Mouse (Mus musculus): ENCODE data around the gene Sort1. TPM values are rescaled to one million over a fixed set of nuclear protein-coding genes. Genes with fewer than 3 reads are reported as not detected.
A peak's percentile ranks its signal among the peaks of the same experiment; 100 is the strongest.

Sort1 gene
- polyA plus RNA-seq, 1 experiment from 2014 or later = 4.6 TPM

- no peak overlapping the region for H3K9ac ChIP-seq (ENCODE audit: low read depth, low read length)
- TF ChIP-seq CTCF (IDR thresholded peaks at IDR 0.05; ENCODE audit: low read depth) = no peak
- no peak overlapping the region for H3K4me3 ChIP-seq (ENCODE audit: low read depth, low read length)
- no peaks in the 10 kb centered on the region for H3K4me1 ChIP-seq (replicated peaks; ENCODE audit: control insufficient read depth, insufficient read depth, low read length)
- H3K27ac ChIP-seq (ENCODE audit: low read depth, low read length) = no peak overlapping the region
- 83% methylated on average over 4 of the region's 4 CpGs for WGBS
- H3K36me3 ChIP-seq (ENCODE audit: control insufficient read depth, insufficient read depth) = no peaks in the 10 kb centered on the region; the same call in 1 of the 2 replicates
- no peak overlapping the region for H3K4me2 ChIP-seq (replicated peaks; ENCODE audit: low read depth)
- H3K27me3 ChIP-seq (replicated peaks; ENCODE audit: control insufficient read depth, insufficient read depth, low read length) = no peaks in the 10 kb centered on the region
- no peaks in the 10 kb centered on the region for H3K9me3 ChIP-seq (ENCODE audit: control insufficient read depth)
- no peak for ATAC-seq
These were observed 41.0 kb downstream of the Sort1 start for GRCm38 (mm10) chr3:108324837-108325236.

- H3K9me3 ChIP-seq (ENCODE audit: control insufficient read depth) = no peaks in the 10 kb centered on the region
- H3K4me2 ChIP-seq (replicated peaks; ENCODE audit: low read depth) = no peak overlapping the region
- no peak overlapping the region for H3K27ac ChIP-seq (ENCODE audit: low read depth, low read length)
- H3K36me3 ChIP-seq (ENCODE audit: control insufficient read depth, insufficient read depth) = no peaks in the 10 kb centered on the region; the same call in 1 of the 2 replicates
- no peaks in the 10 kb centered on the region for H3K4me1 ChIP-seq (replicated peaks; ENCODE audit: control insufficient read depth, insufficient read depth, low read length)
- H3K9ac ChIP-seq (ENCODE audit: low read depth, low read length) = no peak overlapping the region
- no peak for ATAC-seq
- H3K27me3 ChIP-seq (replicated peaks; ENCODE audit: control insufficient read depth, insufficient read depth, low read length) = no peaks in the 10 kb centered on the region
- TF ChIP-seq CTCF (IDR thresholded peaks at IDR 0.05; ENCODE audit: low read depth) = no peak
- 74% methylated on average over 9 of the region's 9 CpGs for WGBS
- no peak overlapping the region for H3K4me3 ChIP-seq (ENCODE audit: low read depth, low read length)
These were observed 41.6 kb downstream of the Sort1 start for GRCm38 (mm10) chr3:108325521-108325920.

GRCm38 (mm10) chr3:108327275-108327674, 43.4 kb downstream of the Sort1 start:
- Histone ChIP-seq H3K9me3 (ENCODE audit: control insufficient read depth) (no peaks in the 10 kb centered on the region), H3K4me3 (ENCODE audit: low read depth, low read length) (no peak overlapping the region), H3K27ac (ENCODE audit: low read depth, low read length) (no peak overlapping the region), H3K36me3 (ENCODE audit: control insufficient read depth, insufficient read depth) (peaks cover 6% of the 10 kb centered on the region; the same call in 1 of the 2 replicates), H3K27me3 (replicated peaks; ENCODE audit: control insufficient read depth, insufficient read depth, low read length) (no peaks in the 10 kb centered on the region), H3K4me1 (replicated peaks; ENCODE audit: control insufficient read depth, insufficient read depth, low read length) (no peaks in the 10 kb centered on the region), H3K9ac (ENCODE audit: low read depth, low read length) (no peak overlapping the region), H3K4me2 (replicated peaks; ENCODE audit: low read depth) (no peak overlapping the region)
- WGBS = 80% methylated on average over 8 of the region's 8 CpGs
- no peak for TF ChIP-seq CTCF (IDR thresholded peaks at IDR 0.05; ENCODE audit: low read depth)
- ATAC-seq = no peak

- H3K4me3 ChIP-seq (ENCODE audit: low read depth, low read length) = no peak overlapping the region
- H3K27me3 ChIP-seq (replicated peaks; ENCODE audit: control insufficient read depth, insufficient read depth, low read length) = no peaks in the 10 kb centered on the region
- peaks cover 12% of the 10 kb centered on the region; the same call in 1 of the 2 replicates for H3K36me3 ChIP-seq (ENCODE audit: control insufficient read depth, insufficient read depth)
- H3K9me3 ChIP-seq (ENCODE audit: control insufficient read depth) = no peaks in the 10 kb centered on the region
- TF ChIP-seq CTCF (IDR thresholded peaks at IDR 0.05; ENCODE audit: low read depth) = no peak
- no peak overlapping the region for H3K4me2 ChIP-seq (replicated peaks; ENCODE audit: low read depth)
- 61% methylated on average over 3 of the region's 3 CpGs for WGBS
- H3K4me1 ChIP-seq (replicated peaks; ENCODE audit: control insufficient read depth, insufficient read depth, low read length) = no peaks in the 10 kb centered on the region
- no peak overlapping the region for H3K27ac ChIP-seq (ENCODE audit: low read depth, low read length)
- no peak for ATAC-seq
- H3K9ac ChIP-seq (ENCODE audit: low read depth, low read length) = no peak overlapping the region
These were observed 44.0 kb downstream of the Sort1 start for GRCm38 (mm10) chr3:108327916-108328315.

GRCm38 (mm10) chr3:108328441-108328841, 44.6 kb downstream of the Sort1 start:
- peaks cover 14% of the 10 kb centered on the region; the same call in 1 of the 2 replicates for H3K36me3 ChIP-seq (ENCODE audit: control insufficient read depth, insufficient read depth)
- WGBS = 64% methylated on average over 9 of the region's 9 CpGs
- H3K9ac ChIP-seq (ENCODE audit: low read depth, low read length) = no peak overlapping the region
- no peaks in the 10 kb centered on the region for H3K4me1 ChIP-seq (replicated peaks; ENCODE audit: control insufficient read depth, insufficient read depth, low read length)
- no peak for ATAC-seq
- no peak overlapping the region for H3K4me3 ChIP-seq (ENCODE audit: low read depth, low read length)
- peak overlapping the region; percentile 61 for H3K27ac ChIP-seq (ENCODE audit: low read depth, low read length)
- peak; percentile 18; the same call in 1 of the 2 replicates for TF ChIP-seq CTCF (IDR thresholded peaks at IDR 0.05; ENCODE audit: low read depth)
- H3K4me2 ChIP-seq (replicated peaks; ENCODE audit: low read depth) = 0 out of 2 replicates have a peak overlapping the region, but pooled peaks have one; percentile 2
- no peaks in the 10 kb centered on the region for H3K9me3 ChIP-seq (ENCODE audit: control insufficient read depth)
- no peaks in the 10 kb centered on the region for H3K27me3 ChIP-seq (replicated peaks; ENCODE audit: control insufficient read depth, insufficient read depth, low read length)

- Histone ChIP-seq H3K27ac (ENCODE audit: low read depth, low read length) (no peak overlapping the region), H3K4me3 (ENCODE audit: low read depth, low read length) (no peak overlapping the region), H3K9me3 (ENCODE audit: control insufficient read depth) (no peaks in the 10 kb centered on the region), H3K27me3 (replicated peaks; ENCODE audit: control insufficient read depth, insufficient read depth, low read length) (no peaks in the 10 kb centered on the region), H3K9ac (ENCODE audit: low read depth, low read length) (no peak overlapping the region), H3K36me3 (ENCODE audit: control insufficient read depth, insufficient read depth) (peaks cover 19% of the 10 kb centered on the region), H3K4me2 (replicated peaks; ENCODE audit: low read depth) (no peak overlapping the region), H3K4me1 (replicated peaks; ENCODE audit: control insufficient read depth, insufficient read depth, low read length) (no peaks in the 10 kb centered on the region)
- WGBS = 93% methylated on average over 6 of the region's 6 CpGs
- no peak for TF ChIP-seq CTCF (IDR thresholded peaks at IDR 0.05; ENCODE audit: low read depth)
- no peak for ATAC-seq
These were observed 46.9 kb downstream of the Sort1 start for GRCm38 (mm10) chr3:108330812-108331211.

- WGBS = 92% methylated on average over 5 of the region's 5 CpGs
These were observed 53.0 kb downstream of the Sort1 start for GRCm38 (mm10) chr3:108336878-108337277.

More at GRCm38 (mm10) chr3:108336878-108337277, 53.0 kb downstream of the Sort1 start:
- no peak overlapping the region for H3K27ac ChIP-seq (ENCODE audit: low read depth, low read length)
- no peak for ATAC-seq
- H3K4me1 ChIP-seq (replicated peaks; ENCODE audit: control insufficient read depth, insufficient read depth, low read length) = no peaks in the 10 kb centered on the region
- peaks cover 47% of the 10 kb centered on the region for H3K36me3 ChIP-seq (ENCODE audit: control insufficient read depth, insufficient read depth)
- H3K4me2 ChIP-seq (replicated peaks; ENCODE audit: low read depth) = no peak overlapping the region
- no peaks in the 10 kb centered on the region for H3K27me3 ChIP-seq (replicated peaks; ENCODE audit: control insufficient read depth, insufficient read depth, low read length)
- H3K9me3 ChIP-seq (ENCODE audit: control insufficient read depth) = no peaks in the 10 kb centered on the region
- no peak overlapping the region for H3K9ac ChIP-seq (ENCODE audit: low read depth, low read length)
- no peak for TF ChIP-seq CTCF (IDR thresholded peaks at IDR 0.05; ENCODE audit: low read depth)
- no peak overlapping the region for H3K4me3 ChIP-seq (ENCODE audit: low read depth, low read length)

Measured in intestine, postnatal 0 days (tissue).